Mouse (Mus musculus): ENCODE data around the gene Adad2.
A peak's percentile ranks its signal among the peaks of the same experiment; 100 is the strongest.

Gene Adad2

DNA sequence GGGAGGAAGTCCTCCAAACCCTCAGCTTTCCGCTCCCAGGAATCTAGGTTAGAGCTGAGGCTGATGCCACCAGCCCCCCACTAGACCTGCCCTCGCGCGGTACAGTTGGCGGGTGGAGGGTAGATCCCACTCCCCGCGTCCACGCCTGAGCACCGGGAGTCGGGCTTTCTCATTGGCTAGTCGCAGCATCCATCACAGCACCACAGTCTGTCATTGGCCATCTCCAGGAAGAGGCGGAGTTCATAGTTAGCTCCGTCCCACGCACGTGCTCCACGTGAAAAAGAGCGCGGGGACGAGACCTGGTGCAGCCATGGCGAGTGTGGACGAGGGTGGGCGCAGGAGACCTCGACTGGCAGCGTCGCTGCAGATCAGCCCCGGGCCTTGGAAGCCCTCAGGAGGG lies at the start of gene Adad2:
TSS of gene Adad2 (plus strand) at position 277 of the 400 bp plus-strand sequence.
- peak; percentile 88 for DNase-seq (ENCODE audit: low spot score)

DNA sequence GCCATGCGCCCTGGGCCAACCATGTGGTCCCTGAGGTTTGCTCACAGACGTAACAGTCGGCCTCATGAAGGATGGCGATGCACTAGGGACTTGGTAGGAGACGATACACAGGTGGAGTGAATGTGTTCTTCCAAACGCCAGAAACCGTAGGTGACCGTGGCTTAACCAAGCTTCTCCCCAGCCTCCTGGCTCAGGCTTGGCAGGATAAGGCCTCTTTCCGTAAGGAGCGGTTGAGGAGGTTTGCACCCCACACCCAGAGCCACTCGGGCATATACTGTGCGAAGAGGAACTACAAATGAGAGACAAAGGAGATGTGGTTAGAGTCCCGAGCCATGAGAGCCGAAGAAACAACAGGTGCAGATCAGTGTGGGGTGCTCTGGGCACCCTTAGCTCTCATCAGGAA lies 48.7 kb upstream of the Adad2 start:
- DNase-seq (ENCODE audit: low spot score) = no peak

DNA sequence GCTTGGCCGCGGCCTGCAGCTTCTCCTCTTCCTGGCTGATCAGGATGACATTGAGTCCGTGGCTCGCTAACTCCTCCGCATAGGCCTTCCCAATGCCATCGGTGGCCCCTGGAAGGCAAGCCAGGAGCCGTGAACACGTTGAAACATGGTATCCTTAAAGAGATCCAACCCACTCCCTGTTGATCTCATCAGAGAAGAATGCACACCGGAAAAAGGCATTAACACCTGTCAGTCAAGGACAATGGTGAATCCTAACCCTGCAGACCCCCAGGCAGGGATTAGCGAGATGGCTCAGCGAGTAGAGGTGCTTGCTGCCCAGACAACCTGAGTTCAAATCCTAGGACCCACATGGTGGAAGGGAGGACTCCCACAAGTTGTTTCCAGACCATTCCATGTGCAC lies 46.2 kb upstream of the Adad2 start:
- DNase-seq (ENCODE audit: low spot score) = peak; percentile 42

DNA sequence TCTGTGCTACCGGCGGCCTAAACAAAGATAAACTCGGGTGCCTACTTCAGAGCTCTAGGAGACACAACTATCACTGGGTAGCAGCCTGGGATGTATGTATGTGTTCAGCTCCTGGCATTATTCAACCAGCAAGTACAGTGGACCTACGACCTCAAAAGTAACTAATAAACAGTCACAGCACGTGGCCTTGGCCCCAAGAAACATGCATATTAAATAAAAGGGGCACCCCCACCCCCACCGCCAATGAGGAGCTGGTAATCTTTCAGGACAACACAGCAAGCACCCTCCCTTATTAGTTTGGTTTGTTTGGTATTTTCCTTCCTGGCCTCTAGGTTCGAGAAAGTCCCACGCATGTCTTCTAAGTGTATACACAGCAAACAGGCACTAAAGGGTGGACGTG lies 44.3 kb upstream of the Adad2 start:
- no peak for DNase-seq (ENCODE audit: low spot score)

DNA sequence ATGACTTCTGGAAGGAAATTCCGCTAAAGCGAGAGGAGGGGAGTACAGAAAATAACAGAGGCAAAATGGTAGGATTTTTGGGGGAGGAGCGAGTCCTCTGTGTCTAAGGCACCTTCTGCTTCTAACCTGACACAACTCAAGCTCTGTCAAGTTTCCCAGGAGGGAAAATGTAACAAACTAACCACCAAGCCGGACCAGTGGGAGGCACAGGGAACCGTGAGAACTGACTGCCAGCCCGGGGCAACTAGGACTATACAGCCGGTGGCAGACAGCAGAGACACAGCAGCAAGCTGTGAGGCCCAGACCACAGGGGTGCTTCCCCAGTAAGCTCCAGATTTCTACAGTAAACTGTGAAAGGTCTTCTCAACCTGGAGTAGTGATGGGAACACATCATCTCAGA lies 43.6 kb upstream of the Adad2 start:
- DNase-seq (ENCODE audit: low spot score) = peak; percentile 79

DNA sequence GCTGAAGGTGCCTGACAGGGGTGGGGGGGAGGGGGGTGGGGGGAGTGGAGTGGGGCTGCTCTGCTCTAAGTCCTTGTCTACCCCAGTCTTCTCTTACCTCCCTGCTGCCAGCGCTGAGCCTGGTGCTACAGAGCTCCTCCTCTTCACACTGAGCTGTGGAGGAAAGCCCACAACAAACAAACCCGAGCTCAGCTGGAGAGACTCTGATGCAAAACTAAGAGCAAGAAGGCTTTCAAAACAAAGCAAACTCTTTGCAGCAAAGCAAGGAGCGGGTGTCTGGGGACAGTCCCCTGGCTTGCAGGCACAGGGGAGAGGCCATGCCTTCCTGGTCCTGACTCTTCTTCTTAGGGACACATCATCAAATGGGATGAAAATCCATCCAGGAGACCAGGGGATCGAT lies 42.7 kb upstream of the Adad2 start:
- no peak for DNase-seq (ENCODE audit: low spot score)

DNA sequence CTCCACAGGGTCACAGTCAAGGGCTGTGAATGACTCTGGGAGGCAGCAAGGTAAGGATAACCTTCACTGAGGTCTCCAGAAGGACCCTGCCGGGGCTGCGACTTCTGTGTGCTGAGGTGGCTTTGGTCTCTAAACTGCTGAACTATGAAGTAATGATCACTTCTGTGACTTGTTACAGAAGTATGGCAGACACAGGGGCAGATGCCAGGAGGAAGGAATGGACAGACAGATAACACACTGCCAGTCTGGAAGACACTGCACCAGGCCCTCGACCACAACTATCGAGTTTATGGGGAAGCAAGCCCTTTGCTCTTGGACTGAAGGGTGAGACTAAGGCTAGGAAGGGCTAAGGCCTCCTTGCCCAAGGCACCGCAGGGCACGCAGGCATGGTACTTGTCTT lies 41.4 kb upstream of the Adad2 start:
- no peak for DNase-seq (ENCODE audit: low spot score)

DNA sequence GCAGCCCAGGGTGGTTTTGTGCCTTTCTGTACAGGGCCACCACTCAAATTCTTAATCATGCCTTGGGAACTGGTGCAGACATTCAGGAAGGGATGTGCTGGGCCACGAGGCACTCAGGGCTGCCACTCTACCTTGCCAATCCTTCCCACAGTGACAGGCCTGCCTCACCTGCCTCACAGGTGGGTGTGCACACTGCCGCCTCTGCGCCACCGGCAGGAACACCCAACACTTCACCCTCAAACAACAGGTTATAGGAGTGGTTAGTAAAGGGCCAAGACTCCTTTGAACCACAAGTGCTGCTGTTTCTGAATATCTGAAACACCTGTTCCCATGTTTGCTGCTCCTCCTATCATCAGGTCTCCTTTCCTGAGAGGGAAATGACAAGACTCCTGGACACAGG lies 40.1 kb upstream of the Adad2 start:
- DNase-seq (ENCODE audit: low spot score) = no peak

DNA sequence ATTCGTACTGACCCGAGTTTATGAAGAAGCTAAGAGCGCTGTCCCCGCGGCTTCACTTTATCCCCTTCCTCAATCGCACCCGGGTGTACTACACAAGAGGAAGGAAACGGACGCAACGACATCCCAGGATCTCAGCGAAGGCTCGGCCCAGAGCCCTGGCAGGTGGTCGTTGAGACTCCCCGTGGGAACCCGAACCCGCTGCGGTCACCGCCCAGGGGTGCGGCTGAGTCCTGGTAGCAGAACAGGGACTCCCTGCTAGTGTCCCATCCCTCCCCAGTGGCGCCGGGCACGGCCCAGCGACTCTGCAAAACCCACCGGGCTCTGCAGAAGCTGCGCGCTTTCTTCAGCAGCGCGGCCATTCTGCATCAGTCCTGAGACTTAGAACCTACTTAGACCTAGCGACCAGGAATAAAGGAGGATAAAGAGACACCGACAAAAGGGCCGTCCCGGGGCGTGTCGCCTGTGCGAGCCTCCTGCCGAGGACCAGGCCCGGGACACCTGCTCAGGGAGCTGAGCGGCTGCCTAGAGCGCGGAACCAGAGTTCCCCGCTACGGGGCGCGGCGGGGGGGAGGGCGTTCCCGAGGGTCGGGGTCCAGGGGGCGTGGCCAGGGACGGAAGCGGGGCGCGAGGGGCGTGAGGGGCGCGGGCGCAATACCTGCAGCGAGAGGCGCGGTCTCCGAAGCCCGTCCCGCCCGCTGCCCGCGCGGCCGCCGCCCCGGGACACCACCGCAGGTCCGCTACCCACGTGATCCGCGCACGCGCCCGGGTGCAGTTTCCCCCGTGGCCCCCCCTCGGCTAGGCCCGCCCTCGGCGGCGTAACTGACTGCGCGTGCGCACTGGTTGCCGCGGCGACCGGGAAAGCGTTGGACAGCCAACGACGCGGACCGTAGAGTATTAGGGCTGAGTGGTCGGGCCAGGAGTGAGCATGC lies 37.8 kb upstream of the Adad2 start, which contains the start of the genes Hsdl1 and Dnaaf1:
TSS of gene Hsdl1 (minus strand) at position 747 of the 929 bp plus-strand sequence.
TSS of gene Dnaaf1 (plus strand) at position 799 of the 929 bp plus-strand sequence.
- peak; percentile 92 for DNase-seq (ENCODE audit: low spot score)

DNA sequence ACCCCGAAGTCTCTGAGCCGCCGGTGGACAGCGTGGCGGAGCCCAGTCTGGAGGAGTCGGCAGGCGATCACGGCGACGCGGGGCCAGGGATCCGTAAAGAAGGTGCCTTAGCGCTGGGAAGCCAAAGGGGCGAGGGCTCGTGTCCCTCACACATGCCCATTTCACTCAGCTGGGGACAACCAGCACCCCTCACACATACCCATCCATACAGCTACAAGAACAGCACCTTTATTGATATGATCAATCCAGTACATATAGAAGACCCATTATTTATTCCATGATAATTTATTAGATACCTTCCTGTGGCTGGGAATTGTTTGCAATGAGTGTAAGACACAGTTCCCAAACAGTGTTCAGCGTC lies 37.2 kb upstream of the Adad2 start:
- DNase-seq (ENCODE audit: low spot score) = no peak

DNA sequence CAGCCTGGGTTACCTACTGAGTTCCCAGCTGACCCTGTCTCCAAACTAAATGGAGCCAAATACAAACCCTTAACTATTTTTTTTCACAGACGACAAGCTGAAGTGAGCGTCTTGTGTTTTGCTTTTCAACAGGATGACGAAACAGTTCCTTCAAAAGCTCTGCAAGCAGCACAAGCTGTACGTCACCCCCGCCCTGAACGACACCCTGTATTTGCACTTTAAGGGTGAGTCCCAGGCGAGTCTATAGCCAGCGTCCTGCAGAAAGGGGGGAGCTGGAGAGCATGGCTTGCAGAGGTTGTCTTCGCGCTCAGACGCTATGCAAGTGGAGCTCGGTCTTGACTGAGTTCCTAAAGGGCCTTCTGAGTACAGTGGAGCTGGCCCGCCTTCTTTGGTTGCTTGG lies 33.5 kb upstream of the Adad2 start:
- DNase-seq (ENCODE audit: low spot score) = no peak

DNA sequence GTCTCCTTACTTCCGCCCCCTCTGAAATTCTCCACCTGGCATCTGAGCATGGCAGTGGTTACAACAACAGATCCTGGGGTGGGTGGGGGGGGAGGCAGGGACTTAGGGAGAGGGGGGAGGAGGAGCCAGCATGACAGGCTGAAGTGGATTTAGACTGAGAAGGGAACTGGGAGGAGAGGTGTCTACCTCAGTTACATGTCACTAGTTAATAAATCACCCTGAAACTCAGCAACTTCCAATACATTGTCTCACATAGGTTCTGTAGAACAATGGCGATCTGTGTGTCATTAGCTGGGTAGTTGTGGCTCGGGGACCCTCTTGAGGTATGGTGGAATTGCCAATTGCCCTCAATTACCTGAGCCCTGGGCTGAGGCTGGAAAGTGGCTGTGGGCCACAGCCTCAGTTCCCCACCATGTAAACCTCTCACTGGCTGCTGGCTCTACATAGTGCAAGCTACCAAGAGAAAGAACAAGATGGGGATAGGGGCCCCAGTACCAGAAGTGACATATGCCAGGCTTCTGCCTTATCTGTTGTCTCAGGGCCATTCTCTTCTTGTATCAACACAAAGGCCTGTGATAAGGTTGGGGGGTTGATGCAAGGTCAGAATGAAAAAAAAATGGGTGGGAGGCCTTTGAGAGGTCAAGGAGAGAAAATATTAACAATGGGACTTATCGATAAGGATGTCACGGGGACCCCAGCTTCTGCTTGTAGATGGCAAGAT lies 31.9 kb upstream of the Adad2 start:
- no peak for DNase-seq (ENCODE audit: low spot score)

DNA sequence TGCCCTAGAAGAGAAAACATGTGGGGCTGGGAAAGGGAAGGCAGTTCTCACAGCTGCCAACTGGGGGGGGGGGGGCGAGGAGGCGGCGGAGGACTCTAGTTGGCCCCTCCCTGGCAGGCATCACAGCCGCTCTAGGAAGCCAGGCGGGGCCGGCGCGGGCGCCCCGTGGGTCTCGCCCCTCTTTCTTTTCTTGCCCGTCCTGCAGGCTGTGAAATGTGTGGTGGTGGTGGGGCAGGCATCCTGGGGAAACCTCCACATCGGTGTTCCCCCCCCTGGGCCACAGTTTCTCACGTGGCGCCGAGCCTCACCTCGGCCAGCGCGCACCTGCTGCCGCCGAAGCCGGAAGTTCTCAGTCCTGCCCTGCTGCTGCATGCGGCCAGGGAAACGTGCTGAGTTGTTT lies 26.6 kb upstream of the Adad2 start:
- DNase-seq (ENCODE audit: low spot score) = no peak

DNA sequence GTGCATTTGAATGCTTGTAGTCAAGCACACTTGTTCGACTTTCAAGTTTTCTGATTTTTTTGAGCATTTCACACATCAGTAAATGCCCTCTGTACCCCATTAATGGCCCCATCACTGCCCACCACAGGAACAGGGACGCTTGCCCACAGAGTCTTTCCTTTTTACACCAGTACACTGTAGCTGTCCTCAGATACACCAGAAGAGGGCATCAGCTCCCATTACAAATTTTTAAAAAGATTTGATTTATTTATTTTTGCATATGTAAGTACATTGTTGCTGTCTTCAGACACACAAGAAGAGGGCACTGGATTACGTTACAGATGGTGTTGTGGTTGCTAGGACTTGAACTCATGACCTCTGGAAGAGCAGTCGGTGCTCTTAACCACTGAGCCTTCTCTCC lies 24.2 kb upstream of the Adad2 start:
- DNase-seq (ENCODE audit: low spot score) = no peak

DNA sequence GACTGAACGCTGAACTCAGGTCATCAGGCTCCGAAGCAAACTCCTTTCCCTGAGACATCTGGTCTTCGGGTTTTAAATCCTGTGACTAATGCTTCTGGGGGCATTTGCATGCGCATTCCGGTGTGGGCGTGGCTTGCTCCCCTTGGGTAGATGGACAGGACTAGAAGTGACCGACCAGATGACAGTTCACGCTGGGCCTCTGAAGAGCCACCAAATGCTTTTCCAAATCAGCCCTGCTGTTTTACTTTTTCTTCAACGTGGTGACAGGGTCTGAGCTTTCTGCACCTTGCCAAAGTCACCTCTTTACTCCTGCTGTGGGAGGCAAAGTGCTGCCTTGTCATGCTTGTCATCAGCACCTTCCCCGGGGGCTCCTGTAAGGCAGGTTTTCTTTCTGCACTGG lies 23.7 kb upstream of the Adad2 start:
- no peak for DNase-seq (ENCODE audit: low spot score)

DNA sequence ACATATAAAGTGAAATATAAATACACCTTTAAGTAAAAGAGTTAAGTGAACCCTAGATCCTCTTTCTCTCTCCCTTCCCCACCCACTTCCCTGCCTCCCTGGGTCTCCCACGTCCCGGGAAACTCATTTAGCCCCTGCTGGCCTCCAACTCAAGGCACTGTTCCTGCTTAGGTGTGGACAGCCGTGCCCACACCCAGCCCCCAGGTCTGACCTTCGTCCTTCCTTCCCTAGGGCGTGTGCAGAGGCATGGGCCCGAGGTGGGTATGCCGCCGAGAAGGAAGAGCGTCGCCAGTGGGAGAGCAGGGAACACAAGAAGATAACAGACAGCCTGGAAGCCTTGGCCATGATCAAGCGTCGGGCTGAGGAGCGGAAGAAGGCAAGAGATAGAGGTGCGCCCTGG lies 22.2 kb upstream of the Adad2 start:
- DNase-seq (ENCODE audit: low spot score) = no peak

DNA sequence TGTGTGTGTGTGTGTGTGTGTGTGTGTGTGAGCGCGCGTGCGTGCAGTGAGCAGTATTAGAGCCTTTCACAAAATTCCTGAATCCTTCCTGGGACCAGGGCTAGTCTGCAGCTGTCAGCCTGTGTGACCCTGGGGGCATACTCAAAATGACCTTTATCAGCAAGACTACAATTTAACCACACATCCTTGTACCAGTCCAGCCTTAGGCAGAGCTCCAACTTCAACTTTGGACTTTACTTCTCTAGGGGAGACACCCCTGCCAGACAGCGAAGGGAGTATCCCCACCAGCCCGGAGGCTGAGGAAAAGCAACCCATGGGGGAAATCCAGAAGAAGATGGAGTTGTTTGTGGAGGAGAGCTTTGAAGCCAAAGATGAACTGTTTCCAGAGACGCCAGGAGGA lies 21.1 kb upstream of the Adad2 start:
- no peak for DNase-seq (ENCODE audit: low spot score)

DNA sequence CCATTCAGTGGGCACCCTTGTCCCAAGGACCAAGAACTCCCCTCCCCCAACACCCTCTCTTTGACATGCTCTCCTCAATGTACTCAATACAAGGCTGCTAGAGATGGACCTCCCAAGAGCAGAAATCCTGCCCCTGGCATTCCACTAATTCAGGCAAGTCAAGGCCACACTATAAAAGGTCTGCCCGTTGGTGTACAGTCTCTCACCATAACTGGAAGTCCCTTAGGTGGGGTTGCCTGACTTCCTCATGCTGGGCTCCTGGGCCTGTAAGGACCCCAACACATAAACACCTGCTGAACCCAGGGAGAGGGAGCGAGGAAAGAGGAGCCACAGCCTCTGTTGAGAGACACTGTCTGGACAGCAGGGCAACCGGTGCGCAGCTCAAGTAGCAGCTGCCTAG lies 8.8 kb upstream of the Adad2 start:
- no peak for DNase-seq (ENCODE audit: low spot score)

DNA sequence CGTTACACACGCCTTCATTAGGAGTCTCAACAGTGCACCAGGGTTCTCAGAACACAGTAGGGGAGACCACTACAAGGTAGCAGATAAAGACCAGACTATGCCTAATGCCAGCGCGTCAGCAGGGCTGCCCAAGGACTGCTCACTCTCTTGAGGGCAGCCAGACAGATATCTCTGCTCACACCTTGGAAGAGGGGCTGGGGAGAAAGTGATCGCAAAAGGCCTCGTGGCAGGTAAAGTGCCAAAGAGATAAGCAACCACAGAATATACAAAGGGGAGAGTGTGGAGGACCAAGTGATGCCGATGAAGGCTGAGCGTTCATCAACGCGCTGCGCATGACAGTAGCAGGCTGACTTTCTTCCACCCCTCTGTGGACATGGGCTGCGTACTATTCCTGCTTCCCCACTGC lies 8.1 kb upstream of the Adad2 start:
- no peak for DNase-seq (ENCODE audit: low spot score)

DNA sequence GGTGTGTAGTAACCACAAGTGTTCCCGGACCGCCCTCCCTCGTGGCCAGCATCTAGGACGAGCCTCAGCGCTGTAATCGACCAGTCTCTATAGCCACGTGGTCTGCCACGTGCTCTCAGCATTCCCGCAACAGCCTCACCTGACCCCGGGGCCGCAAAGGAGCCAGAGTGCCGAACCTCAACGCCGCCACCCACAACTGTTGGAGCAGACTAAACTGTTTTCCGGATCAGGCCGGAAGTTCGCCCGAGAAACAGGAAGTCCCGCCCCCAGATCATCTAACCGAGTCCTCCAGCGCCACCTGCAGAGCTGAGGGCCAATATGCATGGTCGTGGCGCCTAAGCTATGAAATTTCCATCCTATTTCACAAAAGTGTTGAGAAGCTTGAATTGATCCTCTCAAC lies 7.6 kb upstream of the Adad2 start, which contains the start of gene Taf1c:
TSS of gene Taf1c (minus strand) at position 227 of the 400 bp plus-strand sequence.
- DNase-seq (ENCODE audit: low spot score) = peak; percentile 90

DNA sequence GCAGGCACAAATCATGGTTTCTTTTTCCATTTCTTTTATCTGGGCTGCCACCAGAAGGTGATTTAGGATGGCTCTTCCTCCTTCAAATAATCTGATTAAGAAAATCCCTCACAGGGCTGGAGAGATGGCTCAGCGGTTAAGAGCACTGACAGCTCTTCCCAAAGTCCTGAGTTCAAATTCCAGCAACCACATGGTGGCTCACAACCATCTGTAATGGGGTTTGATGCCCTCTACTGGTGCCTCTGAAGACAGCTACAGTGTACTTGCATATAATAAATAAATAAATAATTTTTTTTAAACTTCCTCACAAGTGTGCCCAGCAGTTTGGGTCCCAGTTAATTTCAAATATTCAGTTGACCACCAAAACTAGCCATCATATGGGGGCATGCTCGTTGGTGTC lies 6.3 kb upstream of the Adad2 start:
- no peak for DNase-seq (ENCODE audit: low spot score)

DNA sequence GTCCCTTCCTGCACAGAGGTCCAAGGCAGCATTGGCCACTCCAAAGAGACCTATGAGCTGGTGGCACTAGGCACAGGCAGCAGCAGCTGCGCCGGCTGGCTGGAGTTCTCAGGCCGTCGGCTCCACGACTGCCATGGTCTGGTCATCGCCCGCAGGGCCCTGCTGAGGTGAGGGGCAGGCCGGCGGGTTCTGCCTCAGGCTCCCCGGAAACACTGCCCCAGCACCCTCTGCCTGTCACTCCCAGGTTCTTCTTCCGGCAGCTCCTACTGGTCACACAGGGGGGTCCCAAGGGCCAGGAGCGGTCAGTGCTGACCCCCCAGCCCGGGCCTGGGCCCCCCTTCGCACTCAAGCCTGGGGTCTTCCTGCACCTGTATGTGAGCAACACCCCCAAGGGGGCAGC lies 2.5 kb downstream of the Adad2 start:
- no peak for DNase-seq (ENCODE audit: low spot score)

DNA sequence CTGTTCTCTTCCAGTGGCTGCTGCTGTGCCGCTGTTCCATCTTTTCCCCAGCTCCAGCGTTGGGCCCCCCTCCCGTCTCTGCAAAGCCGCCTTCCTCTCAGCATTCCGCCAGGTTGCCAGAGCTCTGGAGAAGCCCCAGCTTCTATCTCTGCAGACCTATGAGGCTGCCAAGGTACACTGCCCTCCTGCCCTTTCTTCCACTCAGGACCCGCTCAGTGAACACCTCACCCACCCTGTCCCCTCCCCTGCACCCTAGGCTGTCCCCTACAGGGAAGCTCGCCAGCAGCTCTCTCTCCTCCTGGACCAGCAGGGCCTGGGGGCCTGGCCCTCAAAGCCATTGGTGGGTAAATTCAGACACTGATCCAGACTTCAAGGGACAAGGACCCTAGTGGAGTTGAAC lies 3.8 kb downstream of the Adad2 start:
- DNase-seq (ENCODE audit: low spot score) = no peak
